Mouse (Mus musculus) olfactory bulb, adult 2 months (tissue): ENCODE data around the gene Mettl16.

Experiments
- CTCF ChIP-seq: fragments of 200-500 bp; IDR thresholded peaks from 2 replicates; pipeline ENCODE4 v1.5.1; 2012; ENCODE audit warnings: low read depth, mild to moderate bottlenecking, low read length, moderate library complexity; ENCODE audit not compliant: insufficient read depth
- POLR2A ChIP-seq: fragments of 200-500 bp; IDR thresholded peaks from 2 replicates; pipeline ENCODE4 v1.6.1; 2012; ENCODE audit warnings: mild to moderate bottlenecking, low read depth, low read length, moderate library complexity; ENCODE audit not compliant: insufficient read depth

- TF ChIP-seq CTCF (no peak), POLR2A (peak; percentile 42; the same call in 1 of the 2 replicates)
Measured at GRCm38 (mm10) chr11:74830256-74831161, 59.9 kb downstream of the Mettl16 start, which contains the start of gene Mnt.
